Mouse (Mus musculus) gonadal fat pad, adult 2 months (tissue): Measurements from ENCODE around the gene Rxrb. TPM values are rescaled to one million over a fixed set of nuclear protein-coding genes. Genes with fewer than 3 reads are reported as not detected.

ENCODE experiments used
- DNase-seq: peaks from one replicate; pipeline ENCODE4 v3.0.0-alpha.2; 2012; ENCODE audit warnings: low read depth
- polyA plus RNA-seq: library from polyadenylated mRNA; depleted of rRNA; stranded (reverse); fragments of >200 nt; gene quantifications from 2 replicates; pipeline ENCODE4 v1.2.3, GENCODE M21; 2012

The Rxrb gene
- polyA plus RNA-seq, 1 experiment = 53.0 TPM

- DNase-seq = no peak
Observed at GRCm38 (mm10) chr17:34025756-34026151, 5.9 kb upstream of the Rxrb start.

DNA sequence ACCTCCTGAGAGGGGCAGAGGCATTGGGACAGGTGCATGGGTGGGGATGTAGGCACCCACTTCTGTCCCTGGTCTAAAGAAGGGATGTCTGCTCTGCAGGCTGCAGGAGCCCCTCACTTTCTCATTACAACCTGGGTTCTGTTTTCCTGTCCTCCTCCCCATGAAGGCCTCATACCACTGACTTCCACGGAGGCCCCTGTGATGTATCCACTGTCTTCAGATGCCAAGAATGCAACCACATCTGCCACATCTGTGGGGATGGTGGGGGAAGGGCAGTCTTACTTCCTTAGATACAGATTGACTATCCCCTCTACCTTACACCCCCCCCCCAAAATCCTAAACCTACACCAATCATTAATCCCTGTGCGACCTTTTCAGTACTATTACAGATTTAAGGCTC lies 5.4 kb upstream of the Rxrb start:
- DNase-seq = no peak

DNA sequence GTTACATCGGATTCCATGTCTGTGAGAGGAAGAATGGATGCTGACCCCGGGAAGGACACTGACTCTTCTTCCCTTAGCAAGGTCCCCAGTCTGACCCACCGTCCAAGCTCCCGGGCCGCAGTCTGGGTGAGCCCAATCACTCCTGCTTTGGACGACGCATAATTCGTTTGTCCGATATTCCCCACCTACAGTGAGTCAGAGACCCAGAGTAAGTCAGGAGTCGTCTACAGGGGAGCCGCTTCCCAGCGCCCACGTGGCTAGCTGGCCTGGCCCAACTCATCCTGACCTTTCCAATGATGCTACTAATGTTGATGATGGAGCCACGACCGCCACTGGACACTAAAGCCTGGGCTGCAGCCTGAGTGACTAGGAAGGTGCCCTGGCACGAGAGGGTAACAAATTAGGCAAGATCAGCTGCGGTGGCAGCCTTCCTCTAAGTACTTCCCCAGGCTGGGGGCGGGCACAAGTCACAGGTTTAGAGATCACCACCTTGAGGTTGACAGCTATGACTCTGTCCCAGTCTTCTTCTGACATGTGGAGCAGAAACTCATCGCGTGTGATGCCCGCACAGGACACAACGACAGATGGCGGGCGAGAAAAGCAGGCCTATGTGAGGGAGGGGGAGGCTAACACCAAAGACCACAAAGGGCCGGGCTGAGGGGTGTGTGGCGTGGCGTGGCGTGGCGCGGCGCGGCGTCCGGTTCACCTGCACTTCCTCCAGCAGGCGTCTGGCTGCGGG lies 4.5 kb upstream of the Rxrb start:
- DNase-seq = no peak

DNA sequence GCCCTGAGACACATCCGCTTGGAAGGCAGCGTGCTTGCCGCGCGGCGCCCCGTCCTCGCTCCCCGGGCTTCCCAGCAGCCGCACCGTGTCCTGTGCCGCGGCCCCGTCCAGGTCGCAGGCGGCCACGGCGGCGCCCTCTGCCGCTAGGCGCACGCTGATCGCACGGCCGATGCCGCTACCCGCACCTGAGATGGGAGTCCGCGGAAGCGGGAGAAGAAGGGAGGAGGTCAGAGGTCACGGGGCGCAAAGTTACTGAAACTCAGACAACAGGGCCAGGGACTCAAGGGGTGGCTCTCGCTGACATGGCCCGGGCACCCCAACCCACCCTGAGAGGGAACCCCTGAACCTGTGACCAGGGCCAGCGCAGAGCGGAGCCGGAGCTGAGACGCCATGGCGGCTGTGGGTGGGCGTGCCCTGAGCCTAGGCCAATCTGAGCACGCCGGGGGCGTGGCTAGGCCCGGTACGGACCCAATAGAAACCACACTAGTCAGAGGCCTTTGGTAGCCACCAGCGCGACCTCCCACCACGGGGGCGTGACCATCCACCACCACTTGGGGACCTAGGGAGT lies 3.9 kb upstream of the Rxrb start, which contains the start of gene H2-Ke6:
Gene H2-Ke6 (minus strand): TSS at position 405 of the 568 bp plus-strand sequence.
- DNase-seq = no peak

DNA sequence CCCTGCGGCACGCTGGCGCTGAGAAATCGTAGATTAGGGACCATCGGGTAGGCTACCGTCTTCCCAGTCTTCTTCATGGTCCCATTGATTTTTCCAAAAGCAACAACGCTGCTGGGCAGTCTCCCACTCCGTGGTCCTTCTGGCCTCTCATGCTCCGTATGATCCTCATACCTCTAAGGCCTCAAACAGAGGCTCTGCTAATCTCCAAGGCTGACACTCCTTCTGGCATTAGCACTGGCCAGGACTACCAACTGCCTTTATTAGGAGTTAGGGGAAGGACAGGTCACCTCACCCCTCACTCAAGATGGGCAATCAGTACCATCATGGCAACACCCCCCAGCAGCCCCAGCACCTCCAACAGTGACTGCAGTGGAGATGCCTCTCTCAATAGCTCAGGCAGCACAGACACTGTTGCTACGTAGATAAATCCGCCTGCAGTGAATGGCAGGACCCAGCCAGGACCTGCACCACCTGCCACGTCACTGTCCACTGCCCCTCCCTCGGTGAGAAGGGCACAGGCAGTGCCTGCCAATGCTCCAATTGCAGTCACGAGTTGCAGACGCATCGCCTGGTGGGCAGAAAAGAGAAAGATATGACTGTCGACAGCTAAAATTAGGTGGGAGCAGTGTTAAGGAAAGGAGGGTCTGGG lies 3.0 kb upstream of the Rxrb start:
- DNase-seq = no peak

- DNase-seq = no peak
Observed at GRCm38 (mm10) chr17:34029150-34029889, 2.3 kb upstream of the Rxrb start.

DNA sequence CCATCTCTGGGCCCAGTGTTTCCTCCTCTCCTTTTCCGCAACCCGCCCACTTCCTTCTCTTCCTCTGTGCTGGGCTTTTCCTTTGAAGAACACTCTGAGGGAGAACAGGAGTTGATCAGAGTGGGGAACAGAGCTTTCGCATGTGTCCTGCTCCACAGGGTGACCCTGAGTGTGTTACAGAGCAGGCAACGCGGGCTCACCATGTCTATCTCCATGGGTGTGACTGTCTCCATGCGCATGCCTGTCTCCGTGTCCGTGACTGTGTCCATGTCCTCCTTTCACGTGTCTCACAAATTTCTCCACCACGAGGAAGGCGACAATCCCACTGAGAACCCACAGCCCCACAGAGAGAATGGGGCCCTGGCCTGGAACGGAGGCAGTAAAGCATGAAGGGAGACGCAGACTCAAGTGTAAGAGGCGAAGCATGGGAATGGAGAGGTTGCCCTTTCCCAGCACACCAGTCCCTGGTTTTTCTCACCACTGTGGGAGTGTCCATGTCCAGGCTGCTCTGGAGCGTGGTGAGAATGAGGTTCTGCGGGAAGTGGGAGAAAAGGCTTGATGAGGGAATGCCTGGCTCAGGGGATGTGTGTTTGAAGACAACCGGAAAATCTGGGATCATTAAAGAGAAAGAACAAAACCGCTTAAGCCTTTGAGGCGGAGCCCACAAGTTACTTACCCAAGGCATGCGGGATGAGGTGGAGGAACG lies 1.6 kb upstream of the Rxrb start:
- DNase-seq = no peak

GRCm38 (mm10) chr17:34030861-34031326 lies 718 bp upstream of the Rxrb start:
- DNase-seq = no peak

GRCm38 (mm10) chr17:34032174-34032632 lies 591 bp downstream of the Rxrb start:
- DNase-seq = no peak

GRCm38 (mm10) chr17:34032806-34033205 lies 1.2 kb downstream of the Rxrb start:
- no peak for DNase-seq

DNA sequence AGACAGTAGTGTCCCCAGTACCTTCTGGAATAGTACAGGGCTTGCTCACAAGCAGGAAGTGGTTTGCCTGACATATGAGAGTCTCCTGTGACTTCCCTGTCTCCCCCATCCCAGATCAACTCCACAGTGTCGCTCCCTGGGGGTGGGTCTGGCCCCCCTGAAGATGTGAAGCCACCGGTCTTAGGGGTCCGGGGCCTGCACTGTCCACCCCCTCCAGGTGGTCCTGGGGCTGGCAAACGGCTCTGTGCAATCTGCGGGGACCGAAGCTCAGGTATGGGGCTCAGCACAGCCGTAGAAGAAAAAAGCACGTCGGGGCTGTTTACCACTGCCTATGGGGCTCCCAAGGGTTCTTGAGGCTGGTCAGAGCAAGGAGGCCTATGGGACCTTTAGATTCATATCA lies 1.8 kb downstream of the Rxrb start:
- DNase-seq = no peak

DNA sequence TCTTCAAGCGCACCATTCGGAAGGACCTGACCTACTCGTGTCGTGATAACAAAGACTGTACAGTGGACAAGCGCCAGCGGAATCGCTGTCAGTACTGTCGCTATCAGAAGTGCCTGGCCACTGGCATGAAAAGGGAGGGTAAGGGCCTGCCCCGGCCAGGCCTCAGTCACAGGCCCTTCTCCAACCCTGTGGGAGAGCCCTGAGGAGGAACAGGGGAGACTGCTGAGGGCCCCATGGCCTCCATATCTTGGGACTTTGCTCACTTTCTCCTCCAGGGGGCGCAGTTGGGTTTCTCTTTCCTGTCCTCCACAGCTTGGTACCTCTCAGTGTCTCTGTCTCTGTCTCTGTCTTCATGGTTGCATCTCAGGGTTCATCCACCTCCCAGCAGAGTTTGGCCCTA lies 2.5 kb downstream of the Rxrb start:
- DNase-seq = no peak

DNA sequence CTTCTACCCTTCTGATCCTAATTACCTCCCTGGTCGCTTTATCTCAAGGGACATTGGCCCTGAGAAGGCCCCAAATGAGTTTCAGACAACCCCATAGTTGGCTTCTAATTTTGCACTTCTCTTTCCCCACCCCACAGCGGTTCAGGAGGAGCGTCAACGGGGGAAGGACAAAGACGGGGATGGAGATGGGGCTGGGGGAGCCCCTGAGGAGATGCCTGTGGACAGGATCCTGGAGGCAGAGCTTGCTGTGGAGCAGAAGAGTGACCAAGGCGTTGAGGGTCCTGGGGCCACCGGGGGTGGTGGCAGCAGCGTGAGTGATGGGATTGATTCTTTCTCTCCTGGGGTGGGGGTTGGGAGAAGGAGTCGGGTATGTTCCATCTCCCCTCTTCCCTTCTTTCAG lies 3.9 kb downstream of the Rxrb start:
- DNase-seq = no peak

- no peak for DNase-seq
Observed at GRCm38 (mm10) chr17:34036647-34037046, 5.0 kb downstream of the Rxrb start.

DNA sequence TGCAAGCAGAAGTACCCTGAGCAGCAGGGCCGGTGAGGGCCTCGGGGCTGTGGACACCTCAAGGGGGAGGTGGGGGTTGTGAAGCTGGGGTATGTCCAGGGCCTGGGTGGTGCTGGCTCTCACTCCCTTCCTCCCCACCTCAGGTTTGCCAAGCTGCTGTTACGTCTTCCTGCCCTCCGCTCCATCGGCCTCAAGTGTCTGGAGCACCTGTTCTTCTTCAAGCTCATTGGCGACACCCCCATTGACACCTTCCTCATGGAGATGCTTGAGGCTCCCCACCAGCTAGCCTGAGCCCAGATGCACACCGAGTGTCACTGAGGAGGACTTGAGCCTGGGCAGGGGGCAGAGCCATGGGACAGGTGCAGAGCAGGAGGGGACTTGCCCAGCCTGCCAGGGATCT lies 5.6 kb downstream of the Rxrb start:
- no peak for DNase-seq

DNA sequence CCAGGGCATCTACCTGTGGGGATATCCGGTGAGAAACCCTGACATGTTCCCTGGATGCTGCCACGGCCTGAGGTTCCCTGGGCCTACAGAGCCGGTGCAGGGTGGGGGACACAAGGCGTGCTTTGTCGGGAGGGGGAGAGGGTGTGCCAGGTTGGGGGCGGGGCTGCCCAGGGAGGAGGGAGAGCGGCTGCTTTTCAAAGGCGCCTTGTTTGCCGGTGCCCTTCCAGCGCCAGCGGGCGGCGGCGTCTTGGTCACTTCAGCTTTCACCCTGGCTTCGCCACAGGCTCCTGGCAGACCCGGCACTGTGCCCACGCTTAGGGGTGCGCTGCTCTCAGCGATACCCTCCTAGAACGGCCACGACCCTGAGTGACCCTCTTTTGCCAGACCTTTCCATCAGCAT lies 6.8 kb downstream of the Rxrb start:
- DNase-seq = no peak

- DNase-seq = no peak
Observed at GRCm38 (mm10) chr17:34038878-34039561, 7.4 kb downstream of the Rxrb start, which contains the start of gene Col11a2. Gene Col11a2, plus strand, starts transcription at chr17:34039437.

- no peak for DNase-seq
Observed at GRCm38 (mm10) chr17:34039562-34040450, 8.2 kb downstream of the Rxrb start.

DNA sequence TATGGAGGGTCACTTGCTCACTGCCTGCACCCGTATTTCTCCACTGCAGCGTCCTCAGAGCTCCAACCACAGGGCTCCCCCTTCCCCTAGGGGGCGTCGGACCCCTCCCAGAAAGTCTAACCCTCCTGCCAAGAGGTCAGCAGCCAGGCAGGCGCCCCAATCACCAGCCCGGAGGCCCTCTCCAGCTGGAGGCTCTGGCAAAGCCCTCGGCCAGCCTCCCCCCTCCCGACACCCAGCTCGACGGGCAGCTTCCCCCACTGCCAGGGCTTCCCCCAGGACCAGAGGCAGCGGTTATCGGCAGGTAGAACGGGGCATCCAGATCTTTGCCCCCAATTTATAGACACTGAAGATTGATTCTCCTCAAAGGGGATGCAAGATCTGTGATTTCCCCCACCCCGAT lies 14.3 kb downstream of the Rxrb start:
- DNase-seq = no peak
